Mouse (Mus musculus) right cerebral cortex, adult 2 months (tissue): ENCODE data around the gene Crtap.
"Not testable (repeated sequence)": the region's sequence is repeated elsewhere in the genome, so short reads cannot be mapped to it uniquely, and the experiment has no call there.

Experiments used
- DNase-seq, 2 experiments: peaks; one replicate each; pipeline ENCODE4 v3.0.0; 2021 to 2022; ENCODE audit warnings: low spot score in 2 of 2

The Crtap gene

DNA sequence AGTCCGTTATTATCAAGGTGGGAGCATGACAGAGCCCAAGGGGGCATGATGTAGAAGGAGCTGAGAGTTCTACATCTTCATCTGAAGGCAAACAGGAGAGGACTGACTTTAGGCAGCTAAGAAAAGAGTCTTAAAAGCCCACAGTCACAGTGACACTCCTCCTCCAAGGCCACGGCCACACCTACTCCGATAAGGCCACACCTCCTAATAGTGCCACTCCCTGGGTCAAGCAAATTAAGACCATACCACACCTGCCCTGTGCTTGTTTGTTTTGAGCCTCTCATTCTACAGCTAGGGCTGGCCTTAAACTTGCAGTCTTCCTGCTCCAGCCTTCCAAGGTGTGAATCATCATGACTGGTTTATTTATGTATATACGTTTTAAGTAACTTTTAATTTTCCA is 4.8 kb upstream of the Crtap start:
- no peak for DNase-seq

DNA sequence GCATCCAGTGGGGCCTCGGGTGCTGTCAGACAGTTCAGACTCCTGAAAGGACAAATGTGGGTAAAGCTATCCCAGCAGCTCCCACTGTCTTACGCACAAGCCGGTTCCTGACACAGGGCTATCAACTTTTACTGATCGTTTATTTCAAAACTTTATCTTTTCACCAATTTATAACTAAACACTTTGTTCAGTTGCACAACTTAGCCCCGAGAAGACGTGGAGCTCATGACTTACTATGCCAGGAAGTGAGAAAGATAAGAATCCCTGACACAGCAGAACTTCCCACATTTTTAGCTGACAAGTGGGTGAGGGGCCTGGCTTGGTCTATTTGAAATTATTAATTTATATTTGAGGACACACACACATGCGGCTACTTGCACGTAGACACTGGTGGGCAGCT is 4.2 kb upstream of the Crtap start:
- no peak for DNase-seq

DNA sequence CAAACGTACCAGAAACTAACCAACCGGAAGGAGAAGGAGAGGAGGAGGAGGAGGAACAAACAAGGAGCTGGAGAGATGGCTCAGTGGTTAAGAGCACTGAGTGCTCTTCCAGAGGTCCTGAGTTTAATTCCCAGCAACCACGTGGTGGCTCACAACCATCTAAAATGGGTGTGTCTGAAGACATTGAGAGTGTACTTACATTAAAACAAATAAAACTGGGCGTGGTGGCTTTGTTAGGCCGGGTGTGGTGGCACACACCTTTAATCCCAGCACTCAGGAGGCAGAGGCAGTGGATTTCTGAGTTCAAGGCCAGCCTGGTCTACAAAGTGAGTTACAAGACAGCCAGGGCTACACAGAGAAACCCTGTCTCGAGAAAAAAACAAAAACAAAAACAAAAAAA is 3.7 kb upstream of the Crtap start:
- not testable (repeated sequence) for DNase-seq

DNA sequence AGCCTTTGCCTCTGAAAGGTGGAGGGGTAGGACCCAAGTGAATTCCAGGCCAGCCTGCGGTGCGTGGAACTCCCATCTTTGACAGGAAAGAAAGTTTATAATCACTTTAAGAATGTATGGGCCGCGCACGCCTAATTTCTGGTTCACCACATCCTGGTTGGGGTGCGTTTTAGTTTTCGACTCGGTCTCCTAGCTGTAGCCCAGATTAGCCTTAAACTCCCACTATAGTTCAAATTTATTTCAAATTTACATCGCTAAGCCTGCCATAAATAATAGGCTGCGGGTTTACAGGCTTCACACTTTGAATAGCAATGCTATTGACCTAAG is 237 bp upstream of the Crtap start:
- DNase-seq: no peak

DNA sequence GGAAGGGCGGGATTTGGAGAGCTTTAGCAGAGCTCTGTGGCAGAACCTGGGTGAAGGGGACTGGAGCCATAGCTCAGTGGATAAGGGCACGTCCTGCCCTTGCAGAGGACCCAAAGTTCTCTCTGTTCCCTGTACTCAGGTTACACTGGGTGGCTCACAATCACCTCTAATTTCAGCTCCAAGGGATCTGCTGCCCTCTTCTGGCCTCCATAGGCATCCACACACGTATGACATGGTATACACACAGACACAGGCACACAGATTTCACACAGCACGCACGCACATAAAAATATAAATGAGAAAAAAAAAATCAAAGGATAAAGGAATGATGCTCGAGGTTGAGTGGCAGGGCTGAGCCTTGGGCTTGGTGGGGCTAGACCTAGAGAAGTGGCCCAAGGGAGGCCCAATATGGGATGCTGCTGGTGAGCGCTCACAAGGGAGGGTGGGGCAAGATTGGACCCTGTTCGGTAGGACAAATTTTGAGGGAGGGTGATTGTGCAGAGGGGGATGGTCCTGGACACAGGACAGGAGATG is 1.0 kb downstream of the Crtap start:
- no peak for DNase-seq

DNA sequence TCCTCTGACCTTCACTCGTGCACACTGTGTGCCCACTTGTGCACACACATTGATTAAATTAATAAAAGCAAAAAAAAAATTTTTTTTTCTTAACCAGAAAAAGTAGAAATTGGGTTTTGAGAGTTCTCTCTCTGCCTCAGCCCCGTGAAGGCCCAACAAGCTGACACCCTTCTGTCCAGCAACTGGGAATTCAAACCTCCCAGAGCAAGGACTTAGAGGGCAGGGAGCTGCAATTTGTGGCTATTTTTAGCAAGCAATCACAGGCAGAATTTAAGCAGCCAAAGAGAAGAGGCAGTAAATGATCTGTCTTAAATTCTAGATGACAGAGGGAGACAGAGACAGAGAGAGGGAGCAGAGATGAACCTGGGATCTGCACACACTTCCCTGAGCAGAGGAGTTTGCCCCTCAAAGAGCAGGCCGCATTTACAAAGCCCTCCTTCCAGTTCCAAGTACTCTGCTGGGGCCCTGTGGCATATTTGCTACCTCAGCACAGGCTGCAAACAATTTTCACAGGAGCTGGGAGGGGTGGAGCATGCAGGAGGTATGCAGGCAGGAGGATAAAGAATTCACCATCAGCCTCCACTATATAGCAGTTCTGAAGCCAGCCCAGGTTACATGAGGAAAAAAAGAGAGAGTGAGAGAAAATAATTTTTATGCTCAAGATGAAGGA is 1.6 kb downstream of the Crtap start:
- no peak for DNase-seq

DNA sequence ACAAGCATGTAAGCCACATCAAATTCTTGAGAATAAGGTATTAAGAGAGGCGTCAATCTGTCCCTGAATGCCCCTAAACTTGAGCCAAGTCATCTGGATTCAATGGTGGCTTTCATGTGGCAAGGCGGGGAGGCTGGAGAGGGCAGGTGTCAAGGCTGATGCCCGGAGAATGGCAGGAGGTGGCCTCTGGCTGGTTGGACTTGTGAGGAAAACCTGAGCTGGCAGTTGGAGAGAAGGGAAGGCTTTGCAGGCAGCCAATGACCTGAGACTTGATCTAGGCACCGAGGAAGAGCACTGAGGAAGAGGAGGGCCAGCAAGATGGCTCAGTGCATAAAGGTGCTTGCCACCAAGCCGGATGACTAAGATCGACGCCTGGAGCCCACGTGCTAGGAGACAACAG is 2.2 kb downstream of the Crtap start:
- no peak for DNase-seq

DNA sequence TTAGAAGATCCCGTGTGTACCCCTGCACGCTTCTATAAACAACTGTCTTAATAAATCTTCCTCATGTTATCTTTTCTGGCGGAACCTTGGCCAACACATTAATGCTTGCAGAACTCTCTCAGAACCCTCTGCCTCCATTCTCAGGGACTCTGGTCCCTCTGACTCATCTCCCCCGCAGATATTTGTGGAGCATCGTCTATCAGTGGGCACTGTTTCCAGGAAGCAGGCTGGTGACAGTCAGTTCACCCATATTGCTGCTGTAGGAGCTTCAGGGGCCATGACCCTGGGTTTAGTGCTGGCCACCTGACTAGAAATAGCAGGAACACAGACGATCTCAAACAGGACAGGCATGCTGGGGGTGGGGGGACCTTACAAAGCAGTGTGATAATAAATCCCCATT is 3.4 kb downstream of the Crtap start:
- no peak for DNase-seq

DNA sequence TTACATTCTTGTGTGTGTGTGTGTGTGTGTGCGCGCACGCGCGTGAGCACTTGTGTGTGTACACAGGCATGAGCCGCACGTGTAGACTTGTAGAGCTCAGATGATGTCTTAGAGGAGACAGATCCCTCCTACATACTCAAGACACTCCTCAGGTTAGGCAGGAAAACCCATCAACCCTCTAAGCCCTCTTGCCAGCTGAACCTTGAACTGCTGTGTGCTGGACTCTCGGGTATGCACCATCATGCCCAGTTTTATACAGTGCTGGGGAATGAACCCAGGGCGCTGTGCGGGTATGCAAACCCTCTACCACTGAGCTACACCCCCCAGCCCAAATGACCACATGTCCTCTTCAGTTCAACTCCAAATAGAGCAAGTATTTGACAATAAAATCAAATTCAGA is 5.3 kb downstream of the Crtap start:
- DNase-seq: no peak

DNA sequence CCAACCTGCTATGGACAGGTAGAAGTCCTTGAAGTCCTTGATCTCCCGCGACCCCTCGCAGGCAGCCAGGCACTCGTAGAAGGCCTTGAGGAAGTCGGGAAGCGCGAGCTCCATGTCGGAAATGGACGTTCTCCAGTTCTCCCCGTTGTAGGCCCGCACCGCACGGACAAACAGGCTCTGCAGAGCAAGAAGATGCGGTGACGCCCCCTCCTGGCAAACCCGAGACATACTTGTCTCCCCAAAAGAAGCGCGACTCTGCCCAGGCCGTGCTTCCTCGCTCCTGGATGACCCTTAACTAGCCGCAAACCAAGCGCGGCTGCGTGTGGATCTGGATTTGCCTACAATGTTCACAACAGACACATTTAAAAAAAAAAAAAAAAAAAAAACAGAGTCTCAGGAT is 5.8 kb downstream of the Crtap start:
- DNase-seq: no peak

DNA sequence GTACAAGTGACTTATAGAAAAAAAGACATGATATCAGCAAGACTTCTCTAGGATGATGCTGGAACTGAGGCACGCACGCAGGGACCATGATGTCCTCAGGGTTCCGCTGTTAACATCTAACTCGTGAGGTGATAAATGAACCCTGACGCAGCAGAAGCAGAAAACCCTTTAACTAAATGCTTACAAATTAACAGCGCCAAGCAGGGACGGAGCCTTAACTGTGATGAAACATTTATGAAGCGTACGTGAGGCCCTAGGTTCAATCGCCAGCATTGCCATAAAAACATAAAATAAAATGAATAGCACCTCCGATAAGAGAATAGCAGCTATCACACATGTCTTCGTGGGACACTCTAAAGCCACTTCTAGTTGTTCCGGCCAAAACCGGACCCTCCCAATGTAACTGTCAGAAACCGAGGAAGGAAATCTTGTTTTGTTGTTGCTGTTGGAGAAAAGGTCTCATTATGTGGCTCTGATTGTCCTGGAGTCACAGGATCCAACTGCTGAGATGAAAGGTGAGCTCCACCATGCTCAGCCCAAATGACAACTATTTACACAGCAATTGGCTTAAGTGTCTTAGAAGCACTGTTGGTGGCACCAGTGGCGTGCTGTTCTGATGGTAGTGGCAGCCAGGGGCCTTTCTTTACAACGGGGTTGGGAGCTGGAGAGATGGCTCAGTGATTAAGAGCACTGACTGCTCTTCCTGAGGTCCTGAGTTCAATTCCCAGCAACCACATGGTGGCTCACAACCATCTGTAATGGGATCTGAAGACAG is 7.4 kb downstream of the Crtap start:
- no peak for DNase-seq

DNA sequence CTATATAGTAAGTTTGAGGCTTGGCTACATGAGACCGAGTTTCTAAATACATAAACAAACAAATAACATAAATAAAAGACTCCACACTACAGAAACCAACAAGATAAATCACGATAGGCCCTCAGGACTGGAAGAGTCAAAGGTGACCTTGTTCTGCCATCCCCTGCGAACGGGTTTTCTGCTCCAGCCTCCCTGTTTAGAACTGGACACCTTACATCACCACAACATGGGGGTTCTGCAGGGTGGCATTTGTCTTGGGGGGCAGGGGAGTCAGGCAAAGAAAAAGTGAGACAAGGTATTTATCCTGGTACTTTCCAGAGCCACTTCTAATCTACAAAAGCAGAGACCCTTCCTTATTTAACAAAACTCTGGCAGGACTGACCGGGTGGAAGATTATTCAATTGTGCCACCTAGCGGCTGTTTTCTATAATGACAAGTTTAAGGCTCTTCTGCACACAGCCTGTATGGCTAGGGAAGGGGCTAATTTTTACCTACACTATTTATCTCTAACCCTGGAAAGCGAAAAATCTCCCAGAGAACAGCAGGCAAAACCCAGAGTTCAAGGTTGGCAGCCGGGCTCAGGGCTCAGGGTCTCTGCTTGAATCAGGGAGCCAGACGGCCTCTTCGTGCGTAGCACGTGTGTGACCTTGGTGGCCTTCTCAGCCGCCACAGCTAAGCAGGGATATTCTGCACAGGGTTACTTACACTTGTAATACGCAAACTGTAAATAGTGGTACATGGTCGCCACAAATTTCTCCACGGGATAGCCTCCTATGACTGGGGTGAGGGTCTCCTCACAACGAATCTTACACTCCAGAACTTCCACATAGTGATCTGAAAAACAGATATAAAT is 9.4 kb downstream of the Crtap start:
- DNase-seq: peak; percentile 29 to 59

DNA sequence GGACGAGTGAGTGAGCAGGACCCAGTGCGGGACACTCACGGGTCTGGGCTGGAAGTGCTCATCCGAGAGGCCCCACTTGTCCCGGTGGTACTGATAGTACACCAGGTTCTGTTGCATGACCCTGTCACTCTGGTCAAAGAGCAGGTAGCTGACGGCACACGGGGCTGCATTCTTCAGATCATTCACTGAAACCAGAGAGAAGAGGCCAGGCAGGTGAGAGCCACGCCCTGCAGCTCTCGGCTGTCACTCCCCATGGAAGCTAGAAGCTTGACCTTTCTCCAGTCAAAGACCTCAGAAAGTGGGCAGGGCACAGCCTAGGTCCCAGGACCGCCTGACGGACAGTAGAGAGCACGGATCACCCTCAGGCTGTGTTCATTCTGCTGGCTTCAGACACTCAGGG is 10.6 kb downstream of the Crtap start:
- no peak for DNase-seq

DNA sequence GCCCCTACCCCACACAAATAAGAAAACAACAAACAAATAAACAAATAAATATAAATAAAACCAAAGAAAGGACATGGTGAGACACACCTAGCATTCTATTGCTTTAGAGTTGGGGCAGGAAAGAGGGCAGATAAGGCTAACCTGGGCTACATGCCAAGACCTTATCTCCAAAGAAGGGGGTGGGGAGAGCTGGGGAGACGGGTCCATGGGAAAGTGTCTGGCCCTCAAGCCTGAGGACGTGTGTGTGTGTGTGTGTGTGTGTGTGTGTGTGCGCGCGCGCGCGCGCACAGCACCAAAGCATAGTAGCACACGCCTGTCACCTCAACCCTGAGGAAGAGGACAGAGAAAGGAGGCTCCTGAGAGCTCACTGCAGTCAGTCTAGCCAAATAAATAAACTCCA is 13.3 kb downstream of the Crtap start:
- DNase-seq: no peak

DNA sequence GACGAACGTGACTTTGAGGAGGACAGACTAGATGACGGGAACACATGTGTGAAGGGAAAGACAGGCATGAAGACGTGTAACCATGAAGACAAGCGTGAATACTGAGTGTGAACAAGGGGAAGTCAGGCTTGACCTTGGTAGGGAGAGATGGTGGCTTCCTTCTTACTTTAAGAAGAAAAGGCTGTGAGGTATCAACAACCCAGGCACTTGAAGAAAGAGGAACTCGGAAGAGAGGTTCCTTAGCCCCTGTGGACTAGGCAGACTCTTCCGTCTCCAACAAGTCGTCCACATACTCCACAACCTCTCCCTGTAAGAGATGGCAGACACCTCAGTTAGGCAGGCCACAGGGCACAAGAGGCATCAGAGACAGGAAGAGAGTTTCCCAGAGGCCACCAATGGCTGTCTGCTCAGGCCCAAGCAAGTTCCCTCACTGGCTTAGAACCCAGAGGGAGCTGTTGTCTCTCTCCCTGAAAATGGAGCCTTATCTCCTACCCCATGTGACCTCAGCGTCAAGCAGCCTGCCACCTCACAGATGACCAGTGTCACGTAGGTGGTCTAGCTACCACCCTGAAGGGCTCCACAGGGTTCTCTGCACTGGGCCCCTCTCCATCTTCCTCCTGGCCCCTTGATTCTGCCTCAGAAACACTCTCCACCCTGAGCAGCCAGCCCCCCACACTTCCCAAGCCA is 15.1 kb downstream of the Crtap start:
- DNase-seq: no peak

DNA sequence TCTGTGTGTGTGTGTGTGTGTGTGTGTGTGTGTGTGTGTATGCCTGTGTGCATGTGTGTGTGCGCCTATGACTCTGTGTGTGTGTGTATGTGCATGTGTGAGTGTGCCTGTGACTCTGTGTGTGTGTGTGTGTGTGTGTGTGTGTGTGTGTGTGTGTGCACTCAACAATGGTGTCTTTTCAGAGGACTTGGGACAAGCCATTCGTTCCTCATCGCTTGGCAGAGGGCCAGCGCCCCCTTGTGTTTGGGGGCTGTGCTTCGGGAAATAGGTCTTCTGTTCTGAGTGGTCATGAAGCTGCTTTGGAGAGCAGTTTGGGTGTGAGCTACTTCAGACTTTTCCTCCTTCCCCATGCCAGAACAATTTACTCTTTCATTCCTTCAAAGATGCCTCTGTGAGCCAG is 18.8 kb downstream of the Crtap start:
- not testable (repeated sequence) for DNase-seq

DNA sequence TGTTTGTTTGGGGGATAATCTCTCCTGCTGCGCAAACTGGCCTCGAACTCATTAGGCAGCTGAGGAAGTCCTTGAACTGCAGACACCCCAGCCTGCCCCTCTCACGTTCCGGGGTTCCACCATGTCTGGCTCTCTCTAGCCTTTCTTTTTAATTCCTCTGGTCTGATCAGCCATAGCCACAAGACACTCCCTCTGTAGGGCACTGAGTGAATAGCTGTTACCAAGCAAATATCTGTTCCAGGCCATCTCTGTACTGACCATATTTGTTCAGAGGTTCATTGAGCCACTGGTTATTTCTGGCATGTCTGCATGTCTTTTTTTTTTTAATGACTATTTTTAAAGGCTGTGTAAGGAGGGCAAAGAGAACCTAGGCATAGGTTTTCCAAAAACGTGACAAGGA is 21.1 kb downstream of the Crtap start:
- not testable (repeated sequence) for DNase-seq

DNA sequence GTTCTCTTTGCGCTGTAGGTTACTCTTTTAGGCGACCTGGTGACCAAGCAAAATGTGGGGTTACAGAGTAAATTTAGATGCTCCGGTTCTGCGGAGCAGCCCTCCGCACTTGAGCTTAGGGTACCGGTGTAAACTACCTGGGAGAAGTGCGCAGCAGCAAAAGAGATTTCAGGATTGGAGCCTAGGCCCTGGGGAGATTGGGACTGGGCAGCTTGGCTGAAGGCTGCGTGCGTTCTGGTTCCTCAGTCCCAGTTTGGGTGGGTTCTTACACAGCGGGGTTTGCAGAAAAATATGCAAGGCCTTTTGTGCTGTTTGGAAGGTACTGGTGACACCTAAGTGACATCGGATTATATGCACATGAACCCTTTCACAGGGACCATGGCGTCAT is 22.0 kb downstream of the Crtap start:
- DNase-seq: no peak

DNA sequence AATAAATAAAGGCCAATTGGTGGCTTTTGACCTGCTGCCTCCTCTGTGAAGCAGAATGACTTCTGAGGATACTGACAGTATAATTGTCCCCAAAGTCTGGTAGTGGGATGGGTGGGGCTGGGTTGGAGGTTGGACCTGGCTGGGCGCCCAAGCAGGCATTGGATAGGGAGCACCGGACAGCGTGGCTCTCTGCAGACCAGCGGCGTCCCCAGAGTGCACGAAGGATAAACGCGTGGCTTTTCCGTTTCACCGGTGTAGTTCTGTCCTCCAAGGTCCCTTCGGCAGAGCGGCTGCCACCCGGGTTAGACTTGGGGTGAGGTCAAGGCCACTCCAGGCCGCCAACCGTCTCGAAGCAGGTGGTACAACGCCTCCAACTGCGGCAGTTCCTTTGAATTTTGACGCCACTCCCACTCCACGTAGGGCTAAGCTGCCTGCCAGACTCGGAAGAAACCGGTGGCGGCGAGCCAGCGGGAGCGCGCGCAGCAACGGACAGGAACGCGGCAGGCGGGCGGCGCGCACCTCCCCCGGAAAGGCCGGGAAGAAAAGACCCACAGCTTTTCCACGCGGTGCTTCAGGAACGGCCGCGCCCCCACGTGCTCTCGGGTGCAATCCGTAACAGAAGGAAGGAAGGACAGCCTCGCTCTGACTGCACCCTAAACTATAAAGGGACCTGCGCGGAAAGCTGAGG is 22.5 kb downstream of the Crtap start:
- DNase-seq: peak; percentile 85 to 88

DNA sequence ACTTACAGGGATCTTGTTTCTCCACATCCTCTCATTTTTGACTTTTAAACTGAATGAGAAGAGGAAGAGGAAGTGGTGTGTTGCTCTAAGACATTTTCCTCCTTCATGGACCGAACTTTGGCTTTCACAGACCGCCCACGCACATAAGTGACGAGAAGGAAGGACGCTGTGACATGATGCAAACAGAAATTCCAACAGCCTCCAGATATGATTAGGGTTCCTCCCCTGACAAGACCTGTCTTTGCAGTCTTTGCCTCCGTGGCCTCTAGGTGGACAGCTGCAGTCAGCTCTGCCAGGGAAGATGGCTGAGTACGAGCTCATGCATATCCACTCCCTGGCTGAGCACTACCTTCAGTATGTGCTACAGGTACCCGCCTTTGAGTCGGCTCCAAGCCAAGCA is 60.6 kb downstream of the Crtap start, which contains the start of gene Bcl2a1c:
Gene Bcl2a1c (plus strand): TSS at position 281 of the 400 bp plus-strand sequence.
- not testable (repeated sequence) for DNase-seq

DNA sequence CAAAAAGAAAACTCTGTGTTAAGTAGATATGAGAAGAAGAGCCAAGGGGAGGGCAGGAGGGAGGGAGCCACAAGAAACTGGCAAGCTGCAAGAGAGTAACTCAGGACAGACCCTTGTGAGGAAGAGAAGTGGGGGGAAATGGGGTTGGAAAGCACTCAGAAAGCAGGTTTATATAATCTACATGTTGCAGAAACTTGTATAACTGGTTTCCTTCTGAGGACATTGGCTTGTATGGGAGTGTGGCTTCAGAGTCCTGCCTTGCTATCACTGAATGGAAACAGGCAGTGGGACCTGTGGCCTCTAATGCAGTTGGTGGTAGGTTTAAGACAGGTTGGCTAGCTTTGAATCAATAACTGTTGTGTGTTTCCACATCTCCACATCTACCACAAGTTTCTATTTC is 62.1 kb downstream of the Crtap start:
- DNase-seq: not testable (repeated sequence)
